Mouse (Mus musculus) ES-E14 (cell line): ENCODE data around the gene Tmem9b. TPM values are rescaled to one million over a fixed set of nuclear protein-coding genes. Genes with fewer than 3 reads are reported as not detected.

Experiments used
- DNase-seq: peaks from one replicate; pipeline ENCODE4 v3.0.0-alpha.2; 2013; ENCODE audit warnings: low read depth, low spot score
- H3K27ac ChIP-seq: 2 replicates; pipeline ENCODE4 v1.5.1; 2012; ENCODE audit warnings: low read depth, mild to moderate bottlenecking, low read length, moderate library complexity, mixed read lengths; ENCODE audit not compliant: poor library complexity, insufficient read depth, severe bottlenecking
- H3K36me3 ChIP-seq: 2 replicates; pipeline ENCODE4 v1.6.1; 2012; ENCODE audit warnings: mild to moderate bottlenecking, low read length, moderate library complexity, mixed read lengths; ENCODE audit not compliant: control insufficient read depth, poor library complexity, insufficient read depth, severe bottlenecking
- H3K4me1 ChIP-seq, 2 experiments: fragments of 150-350 bp in 1 of 2; sonication (generic) in 1 of 2; 2 replicates each; pipeline ENCODE4 v1.6.1; 2012; ENCODE audit warnings: low read length in 2 of 2, mild to moderate bottlenecking in 1 of 2, mixed read lengths in 1 of 2; ENCODE audit not compliant: control insufficient read depth in 2 of 2, insufficient read depth in 2 of 2, poor library complexity in 1 of 2
- H3K4me3 ChIP-seq, 2 experiments: fragments of 150-350 bp in 1 of 2; sonication (generic) in 1 of 2; 2 replicates each; pipeline ENCODE4 v1.5.1; 2012; ENCODE audit warnings: low read length in 2 of 2, low read depth in 1 of 2, mild to moderate bottlenecking in 1 of 2, mixed read lengths in 1 of 2; ENCODE audit not compliant: insufficient read depth in 1 of 2, poor library complexity in 1 of 2, severe bottlenecking in 1 of 2
- H3K9ac ChIP-seq: 2 replicates; pipeline ENCODE4 v1.6.1; 2012; ENCODE audit warnings: low read depth, mild to moderate bottlenecking, low read length, mixed read lengths; ENCODE audit not compliant: poor library complexity, insufficient read depth, severe bottlenecking
- H3K9me3 ChIP-seq: fragments of 150-350 bp; sonication (generic); 2 replicates; pipeline ENCODE4 v1.6.1; 2012; ENCODE audit warnings: low read depth, mild to moderate bottlenecking, low read length; ENCODE audit not compliant: control insufficient read depth, insufficient read depth
- CHD2 ChIP-seq: IDR thresholded peaks from 2 replicates; pipeline ENCODE4 v1.6.1; 2014; ENCODE audit warnings: mild to moderate bottlenecking, low read depth, low read length, inconsistent platforms
- HCFC1 ChIP-seq: IDR thresholded peaks from 2 replicates; pipeline ENCODE4 v1.6.1; 2012; ENCODE audit warnings: low read length, inconsistent platforms, borderline replicate concordance; ENCODE audit not compliant: insufficient read depth
- MAFK ChIP-seq: IDR thresholded peaks from 2 replicates; pipeline ENCODE4 v1.6.1; 2014; ENCODE audit warnings: mild to moderate bottlenecking, low read depth, low read length, inconsistent platforms; ENCODE audit not compliant: insufficient read depth
- ZC3H11A ChIP-seq: IDR thresholded peaks from 2 replicates; pipeline ENCODE4 v1.6.1; 2012; ENCODE audit warnings: low read depth, mild to moderate bottlenecking, inconsistent platforms, low read length, borderline replicate concordance
- ZNF384 ChIP-seq: IDR thresholded peaks from 2 replicates; pipeline ENCODE4 v1.6.1; 2012; ENCODE audit warnings: low read depth, low read length, inconsistent platforms
- in situ Hi-C, 2 experiments: fragments of 600-800 bp; cut with MboI; formaldehyde crosslinking; loops; one replicate each; pipeline ENCODE4 v1.15.1; 2025; ENCODE audit warnings: low sequenced_read_pairs in 2 of 2, inconsistent platforms in 1 of 2; ENCODE audit not compliant: unreplicated experiment in 2 of 2
- total RNA-seq: library from RNA; depleted of rRNA; stranded (reverse); fragments of 300-350 nt; gene quantifications from 2 replicates; pipeline ENCODE4 v1.2.3, GENCODE M21; 2012

Tmem9b gene
- total RNA-seq, 1 experiment = 17.2 TPM

GRCm38 (mm10) chr7:109739822-109740370 lies 12.8 kb downstream of the Tmem9b start:
- H3K4me1 ChIP-seq = no peaks in the 10 kb centered on the region
- H3K36me3 ChIP-seq = no peaks in the 10 kb centered on the region
- no peak overlapping the region for H3K4me3 ChIP-seq
- in situ Hi-C loops = no loop called here
- TF ChIP-seq ZNF384 (no peak), MAFK (no peak), ZC3H11A (no peak)
- no peak overlapping the region for H3K27ac ChIP-seq
- DNase-seq = no peak
- no peaks in the 10 kb centered on the region for H3K9me3 ChIP-seq
- no peak overlapping the region for H3K9ac ChIP-seq

GRCm38 (mm10) chr7:109734806-109735205 lies 17.9 kb downstream of the Tmem9b start:
- Histone ChIP-seq H3K9me3 (no peaks in the 10 kb centered on the region), H3K4me3 (no peak overlapping the region), H3K27ac (no peak overlapping the region), H3K4me1 (no peaks in the 10 kb centered on the region), H3K36me3 (no peaks in the 10 kb centered on the region), H3K9ac (no peak overlapping the region)
- in situ Hi-C loops = no loop called here
- no peak for DNase-seq
- TF ChIP-seq CHD2 (no peak), MAFK (no peak), HCFC1 (no peak), ZC3H11A (no peak), ZNF384 (no peak)

GRCm38 (mm10) chr7:109731626-109732025 lies 21.0 kb downstream of the Tmem9b start, which contains the start of gene Ascl3:
Ascl3 (minus strand) TSS chr7:109731726.
- Histone ChIP-seq H3K9me3 (no peaks in the 10 kb centered on the region), H3K27ac (no peak within 1 kb of the TSS), H3K4me1 (peaks cover 0 to 2% of the 10 kb centered on the region in 2 experiments; a peak in 1 of 4 replicates), H3K36me3 (no peaks in the 10 kb centered on the region), H3K9ac (no peak within 1 kb of the TSS), H3K4me3 (no peak within 1 kb of the TSS)
- in situ Hi-C loops = no loop called here
- no peak for TF ChIP-seq CHD2
- no peak for TF ChIP-seq ZNF384
- no peak for TF ChIP-seq MAFK
- no peak for TF ChIP-seq ZC3H11A
- no peak for TF ChIP-seq HCFC1
- no peak for DNase-seq

GRCm38 (mm10) chr7:109723697-109724096 lies 29.0 kb downstream of the Tmem9b start, which contains the start of gene BC051019:
BC051019 (minus strand) TSS chr7:109723850.
- H3K27ac ChIP-seq = no peak within 1 kb of the TSS
- no peaks in the 10 kb centered on the region for H3K9me3 ChIP-seq
- H3K9ac ChIP-seq = no peak within 1 kb of the TSS
- TF ChIP-seq MAFK = no peak
- no peak for TF ChIP-seq ZNF384
- TF ChIP-seq HCFC1 = no peak
- no peak for TF ChIP-seq ZC3H11A
- TF ChIP-seq CHD2 = no peak
- no peaks in the 10 kb centered on the region for H3K36me3 ChIP-seq
- no peak for DNase-seq
- in situ Hi-C loops = no loop called here
- no peak within 1 kb of the TSS for H3K4me3 ChIP-seq
- H3K4me1 ChIP-seq = peaks cover 2 to 3% of the 10 kb centered on the region in 2 experiments; a peak in 2 of 4 replicates

- Histone ChIP-seq H3K4me3 (no peak overlapping the region), H3K36me3 (no peaks in the 10 kb centered on the region), H3K9me3 (no peaks in the 10 kb centered on the region), H3K9ac (no peak overlapping the region), H3K4me1 (peaks cover 2 to 3% of the 10 kb centered on the region in 2 experiments; a peak in 2 of 4 replicates), H3K27ac (no peak overlapping the region)
- DNase-seq = no peak
- in situ Hi-C loops = no loop called here
- no peak for TF ChIP-seq CHD2
- no peak for TF ChIP-seq ZC3H11A
- no peak for TF ChIP-seq HCFC1
- TF ChIP-seq ZNF384 = no peak
- TF ChIP-seq MAFK = no peak
Observed at GRCm38 (mm10) chr7:109723114-109723513, 29.6 kb downstream of the Tmem9b start.
